In the genomic region with DNA sequence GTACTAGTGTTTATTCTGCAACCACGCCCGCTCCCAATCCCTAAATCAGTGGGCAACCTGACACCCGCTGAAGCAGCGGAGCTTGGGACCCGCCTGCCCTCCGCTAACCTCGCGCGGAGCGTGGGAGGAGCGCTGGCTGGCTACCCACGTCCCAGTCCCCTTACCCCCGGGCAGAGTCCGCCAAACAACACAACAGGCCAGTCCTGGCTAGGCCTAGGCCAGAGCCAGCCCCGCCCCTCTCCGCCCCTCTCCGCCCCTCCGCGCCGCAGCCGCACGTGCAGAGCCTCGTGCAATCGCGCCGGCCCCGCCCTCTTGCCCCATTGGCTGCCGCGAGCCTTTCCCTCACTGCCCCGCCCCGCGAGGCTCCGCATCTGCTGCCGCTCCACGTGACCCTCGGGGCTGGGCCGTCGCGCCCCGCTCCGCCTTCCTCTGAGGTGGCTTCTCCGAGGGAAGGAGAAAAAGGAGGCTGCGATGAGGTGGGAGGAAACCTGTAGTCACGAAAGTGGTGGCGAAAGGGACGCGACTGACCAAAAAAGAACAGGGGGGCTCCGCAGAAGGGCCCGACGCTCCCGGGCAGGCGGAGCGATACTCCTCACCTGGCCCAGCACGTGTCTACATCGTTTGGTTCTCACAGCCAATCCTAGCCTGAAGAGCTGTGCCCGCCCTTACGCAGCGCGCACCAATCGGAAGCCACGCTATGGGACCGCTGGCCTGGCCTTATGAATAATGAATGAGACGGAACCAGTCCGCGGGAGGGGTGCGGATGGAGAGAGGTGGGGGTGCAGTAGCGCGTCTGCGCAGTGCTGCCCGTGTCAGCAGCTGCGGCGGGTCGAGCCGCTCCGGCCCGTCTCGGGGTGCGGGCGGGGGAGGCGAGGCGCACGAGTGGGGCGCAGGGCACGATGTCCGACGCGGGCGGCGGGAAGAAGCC, we compare ENCODE assay signal across 8 mouse cellular contexts. TPM values are rescaled to one million over a fixed set of nuclear protein-coding genes. Genes with fewer than 3 reads are reported as not detected.
DNase-seq lines count a peak whose midpoint lies in the region; ATAC-seq and TF ChIP-seq lines count a peak whose summit lies in the region.

No protein-coding gene starts in this region.

- H3K36me3 ChIP-seq in G1E (replicated peaks): peaks cover 23% of the 10 kb centered on the region
- H3K36me3 ChIP-seq in forebrain, embryonic 16.5 days (ENCODE audit: control insufficient read depth, insufficient read depth): peaks cover 8% of the 10 kb centered on the region
- peaks cover 12% of the 10 kb centered on the region for H3K36me3 ChIP-seq in lung, embryonic 14.5 days (ENCODE audit: insufficient read depth)
- H3K36me3 ChIP-seq in thymus, adult 2 months (ENCODE audit: control insufficient read depth, insufficient read depth, low read length): no peaks in the 10 kb centered on the region

- WGBS in forebrain, embryonic 16.5 days: under 1% methylated on average over 70 of the region's 89 CpGs
- under 1% methylated on average over 82 of the region's 89 CpGs for WGBS in lung, embryonic 14.5 days
- WGBS in olfactory bulb, adult 2 months: under 1% methylated on average over 89 of the region's 89 CpGs
- WGBS in thymus, adult 2 months: under 1% methylated on average over 89 of the region's 89 CpGs

- peak overlapping the region; percentile 90 for H3K27ac ChIP-seq in forebrain, embryonic 16.5 days (ENCODE audit: low read length)
- peak overlapping the region; percentile 97 for H3K27ac ChIP-seq in layer of hippocampus, adult 2 months
- H3K27ac ChIP-seq in lung, embryonic 14.5 days (ENCODE audit: low read depth): peak overlapping the region; percentile 95
- peak overlapping the region; percentile 98 for H3K27ac ChIP-seq in olfactory bulb, adult 2 months (ENCODE audit: insufficient read depth, low read depth, low read length)
- H3K27ac ChIP-seq in thymus, adult 2 months (ENCODE audit: control insufficient read depth, insufficient read depth, low read length): peak overlapping the region; percentile 1; the same call in 1 of the 2 replicates

- H3K9ac ChIP-seq in forebrain, embryonic 16.5 days (replicated peaks; ENCODE audit: low read depth, low read length): peak overlapping the region; percentile 82
- peak overlapping the region; percentile 66 for H3K9ac ChIP-seq in lung, embryonic 14.5 days

- peak overlapping the region; percentile 81 for H3K4me2 ChIP-seq in forebrain, embryonic 16.5 days (ENCODE audit: low read length)
- peak overlapping the region; percentile 87 for H3K4me2 ChIP-seq in lung, embryonic 14.5 days

- peaks cover 50% of the 10 kb centered on the region for H3K4me1 ChIP-seq in G1E (ENCODE audit: insufficient read depth, low read depth, low read length)
- H3K4me1 ChIP-seq in forebrain, embryonic 16.5 days (replicated peaks; ENCODE audit: control insufficient read depth, insufficient read depth, low read length): peaks cover 33% of the 10 kb centered on the region
- H3K4me1 ChIP-seq in lung, embryonic 14.5 days (ENCODE audit: insufficient read depth): peaks cover 14% of the 10 kb centered on the region
- H3K4me1 ChIP-seq in olfactory bulb, adult 2 months (ENCODE audit: control insufficient read depth, insufficient read depth, low read length): peaks cover 18% of the 10 kb centered on the region
- H3K4me1 ChIP-seq in thymus, adult 2 months (replicated peaks; ENCODE audit: control insufficient read depth, insufficient read depth, low read length): peaks cover 12% of the 10 kb centered on the region

- H3K27me3 ChIP-seq in G1E (ENCODE audit: insufficient read depth, low read length): no peaks in the 10 kb centered on the region
- H3K27me3 ChIP-seq in forebrain, embryonic 16.5 days (replicated peaks; ENCODE audit: control insufficient read depth, insufficient read depth, low read length): no peaks in the 10 kb centered on the region
- no peaks in the 10 kb centered on the region for H3K27me3 ChIP-seq in lung, embryonic 14.5 days (ENCODE audit: insufficient read depth, low read length)
- no peaks in the 10 kb centered on the region for H3K27me3 ChIP-seq in thymus, adult 2 months (ENCODE audit: control insufficient read depth, insufficient read depth, low read length)

- peak overlapping the region; percentile 76 for H3K4me3 ChIP-seq in G1E (ENCODE audit: low read depth, low read length)
- H3K4me3 ChIP-seq in forebrain, embryonic 16.5 days (replicated peaks; ENCODE audit: low read length): peak overlapping the region; percentile 81
- H3K4me3 ChIP-seq in layer of hippocampus, adult 2 months: peak overlapping the region; percentile 64
- H3K4me3 ChIP-seq in lung, embryonic 14.5 days (ENCODE audit: low read depth, low read length): peak overlapping the region; percentile 69
- peak overlapping the region; percentile 75 for H3K4me3 ChIP-seq in olfactory bulb, adult 2 months (ENCODE audit: insufficient read depth, low read depth, low read length)
- peak overlapping the region; percentile 53 for H3K4me3 ChIP-seq in thymus, adult 2 months (ENCODE audit: control insufficient read depth, insufficient read depth, low read length)

- TF ChIP-seq POLR2A in olfactory bulb, adult 2 months (IDR thresholded peaks at IDR 0.05; ENCODE audit: insufficient read depth, low read depth, low read length): peak; percentile 54; the same call in 1 of the 2 replicates
- TF ChIP-seq POLR2A in thymus, adult 2 months (IDR thresholded peaks at IDR 0.05; ENCODE audit: control insufficient read depth, extremely low read depth, insufficient read depth, low read length, poor library complexity): no peak

- intact Hi-C loops in heart, postnatal 36 days (cut with DNase I): loop anchor here (2.0 kb wide), 1 partner anchor 48 kb away; the partner anchor contains the start of gene Tob2

- no peaks in the 10 kb centered on the region for H3K9me3 ChIP-seq in G1E (replicated peaks)
- no peaks in the 10 kb centered on the region for H3K9me3 ChIP-seq in forebrain, embryonic 16.5 days (ENCODE audit: control insufficient read depth, low read length)
- H3K9me3 ChIP-seq in lung, embryonic 14.5 days (ENCODE audit: low read depth, low read length): no peaks in the 10 kb centered on the region

- DNase-seq in G1E (ENCODE audit: low spot score): peak; percentile 98
- peak; percentile 98 to 99 for DNase-seq in cerebellum, adult 18-20 months
- peak; percentile 98 for DNase-seq in heart, postnatal 36 days
- DNase-seq in layer of hippocampus, adult 2 months (ENCODE audit: low spot score in 2 of 2): peak; percentile 96 to 98
- peak; percentile 99 for DNase-seq in lung, embryonic 14.5 days
- DNase-seq in thymus, adult 2 months: peak; percentile 96

- ATAC-seq in G1E (ENCODE audit: extremely low read depth, insufficient number of reproducible peaks, low FRiP score, poor library complexity, severe bottlenecking): peak; percentile 93
- peak; percentile 99 for ATAC-seq in forebrain, embryonic 16.5 days
- peak; percentile 98 for ATAC-seq in lung, embryonic 14.5 days (ENCODE audit: insufficient read depth)

- no peak for TF ChIP-seq CTCF in G1E (IDR thresholded peaks at IDR 0.05; ENCODE audit: low read depth, low read length)
- no peak for TF ChIP-seq CTCF in layer of hippocampus, adult 2 months (conservative IDR thresholded peaks at IDR 0.05)
- TF ChIP-seq CTCF in lung, embryonic 14.5 days (IDR thresholded peaks at IDR 0.05; ENCODE audit: low read depth): no peak
- no peak for TF ChIP-seq CTCF in olfactory bulb, adult 2 months (IDR thresholded peaks at IDR 0.05; ENCODE audit: insufficient read depth, low read depth, low read length)
- TF ChIP-seq CTCF in thymus, adult 2 months (IDR thresholded peaks at IDR 0.05; ENCODE audit: borderline replicate concordance, control insufficient read depth, extremely low read depth, insufficient read depth, low read length, poor library complexity): peak; percentile 44

RNA-seq across cellular contexts. Expression of gene Tef, which starts 8.7 kb away (rescaled TPM):
- total RNA-seq in G1E (2014; fragmentation: Nextera tagmentation) (23.2 and 28.1 TPM in 2 replicates), G1E (2017) (61.5 and 61.7 TPM in 2 replicates)
- polyA plus RNA-seq in G1E (2012): 69.5 and 75.8 TPM in 2 replicates
- polyA plus RNA-seq in forebrain, embryonic 16.5 days (2015; fragmentation: Nextera tagmentation; extraction: Ambion mirVana): 32.7 and 33.3 TPM in 2 replicates
- total RNA-seq in heart, postnatal 36 days (2021): 100 to 1,000 TPM; 123 to 132 TPM
- 100 to 1,000 TPM; 273 to 304 TPM for total RNA-seq in layer of hippocampus, adult 2 months (2021)
- 23.5 and 23.8 TPM in 2 replicates for polyA plus RNA-seq in lung, embryonic 14.5 days (2014; fragmentation: Nextera tagmentation; extraction: Ambion mirVana)
- 278 TPM in 1 of 2 replicates, not detected in the other for polyA plus RNA-seq in olfactory bulb, adult 2 months (2012; ENCODE audit: insufficient read depth, insufficient read length, low replicate concordance, missing spikeins)
- 29.3 and 34.6 TPM in 2 replicates for polyA plus RNA-seq in thymus, adult 2 months (2012; rRNA removed)

RNA-seq across cellular contexts. Expression of gene Tob2, which starts 47.7 kb away (rescaled TPM):
- total RNA-seq in G1E (2014; fragmentation: Nextera tagmentation) (30.4 and 32.3 TPM in 2 replicates), G1E (2017) (8.5 and 9.9 TPM in 2 replicates)
- polyA plus RNA-seq in G1E (2012): 35.4 and 37.5 TPM in 2 replicates
- 19.4 and 23.8 TPM in 2 replicates for polyA plus RNA-seq in forebrain, embryonic 16.5 days (2015; fragmentation: Nextera tagmentation; extraction: Ambion mirVana)
- 100 to 1,000 TPM in 1 of 2 experiments, 10 to 100 TPM in 1; 74.9 to 130 TPM for total RNA-seq in heart, postnatal 36 days (2021)
- total RNA-seq in layer of hippocampus, adult 2 months (2021): 10 to 100 TPM; 28.6 to 38.4 TPM
- polyA plus RNA-seq in lung, embryonic 14.5 days (2014; fragmentation: Nextera tagmentation; extraction: Ambion mirVana): 23.3 and 24.2 TPM in 2 replicates
- not detected in 2 replicates for polyA plus RNA-seq in olfactory bulb, adult 2 months (2012; ENCODE audit: insufficient read depth, insufficient read length, low replicate concordance, missing spikeins)
- 64.6 and 76.1 TPM in 2 replicates for polyA plus RNA-seq in thymus, adult 2 months (2012; rRNA removed)

Comparison
In these comparisons a context has a peak if more than half of its experiments do, and no peak if none do; other contexts are left out.
1. Peak in every context shown above with its lines: DNase-seq, ATAC-seq, H3K4me3 ChIP-seq and H3K27ac ChIP-seq.
2. H3K27ac ChIP-seq: peak in every context shown above with its lines; median percentile 98 in olfactory bulb, adult 2 months; 97 in layer of hippocampus, adult 2 months; 95 in lung, embryonic 14.5 days; 90 in forebrain, embryonic 16.5 days; 1 in thymus, adult 2 months.